ENCODE assay signal across 13 mouse cellular contexts in genomic region chr10:91137400-91137799, GRCm38 (mm10). TPM values are rescaled to one million over a fixed set of nuclear protein-coding genes. Genes with fewer than 3 reads are reported as not detected.
A peak's percentile ranks its signal among the peaks of the same experiment; 100 is the strongest.
DNase-seq lines count a peak whose midpoint lies in the region; ATAC-seq and TF ChIP-seq lines count a peak whose summit lies in the region.
"Had no signal": no experiment of that assay in that cellular context is flagged by ENCODE, and none has a peak within 500 bp of the region (broad histone marks: within the 10 kb centered on the region; RNA-seq: fewer than 3 reads in every experiment).

No protein-coding gene starts in this region.

- H3K9me3 ChIP-seq in liver, embryonic 14.5 days (ENCODE audit: control insufficient read depth, low read length): no peaks in the 10 kb centered on the region
- no peaks in the 10 kb centered on the region for H3K9me3 ChIP-seq in MEL (replicated peaks; ENCODE audit: insufficient read depth, low read length)
- H3K9me3 ChIP-seq: forebrain, embryonic 13.5 days had no signal

- ATAC-seq in liver, embryonic 14.5 days (ENCODE audit: insufficient read depth): peak; percentile 34; the same call in 1 of the 2 replicates
- ATAC-seq in granulocyte monocyte progenitor cell, adult 5-6 weeks (replicated peaks; ENCODE audit: poor library complexity, severe bottlenecking): peak; percentile 78
- ATAC-seq: forebrain, embryonic 13.5 days; Patski had no signal

- H3K79me2 ChIP-seq in MEL (ENCODE audit: control insufficient read depth, insufficient read depth, low read length, poor library complexity): no peaks in the 10 kb centered on the region; the same call in 1 of the 2 replicates

- DNase-seq in liver, embryonic 14.5 days (ENCODE audit: low read depth in 3 of 3, low spot score in 3 of 3): no peak
- DNase-seq in liver (no peak), MEL (ENCODE audit: low read depth, low spot score) (no peak)
- peak; percentile 67 for DNase-seq in splenic B cell, adult 2 months (ENCODE audit: low read depth, low spot score)
- no peak for DNase-seq in testis, postnatal 14 days (ENCODE audit: low spot score)
- DNase-seq in urinary bladder, postnatal 4 days (ENCODE audit: low spot score in 2 of 2): no peak
- DNase-seq: adrenal gland, adult 8-10 months; cerebellum, adult 11-12 months; midbrain, embryonic 14.5 days; right cerebral cortex, postnatal 14 days had no signal

- no peaks in the 10 kb centered on the region for H3K36me3 ChIP-seq in liver, embryonic 14.5 days (replicated peaks; ENCODE audit: control insufficient read depth, insufficient read depth, low read depth)
- peaks cover 0 to 4% of the 10 kb centered on the region in 2 experiments; a peak in 1 of 4 replicates for H3K36me3 ChIP-seq in MEL (ENCODE audit: control insufficient read depth in 1 of 2, insufficient read depth in 2 of 2, low read length in 2 of 2)
- no peaks in the 10 kb centered on the region for H3K36me3 ChIP-seq in splenic B cell, adult 2 months (ENCODE audit: control insufficient read depth, insufficient read depth, low read length, poor library complexity, severe bottlenecking)

- H3K27me3 ChIP-seq in liver, embryonic 14.5 days (ENCODE audit: control insufficient read depth, insufficient read depth, low read length): no peaks in the 10 kb centered on the region
- no peaks in the 10 kb centered on the region for H3K27me3 ChIP-seq in MEL (ENCODE audit: control insufficient read depth in 1 of 2, insufficient read depth in 2 of 2, low read length in 2 of 2)
- H3K27me3 ChIP-seq in splenic B cell, adult 2 months (ENCODE audit: control insufficient read depth, insufficient read depth, low read length, poor library complexity, severe bottlenecking): no peaks in the 10 kb centered on the region
- H3K27me3 ChIP-seq: forebrain, embryonic 13.5 days; Patski had no signal

- H3K27ac ChIP-seq in liver, embryonic 14.5 days: no peak overlapping the region
- peak overlapping the region; percentile 22; the same call in 1 of the 2 replicates for H3K27ac ChIP-seq in MEL (ENCODE audit: control insufficient read depth, low read depth, low read length)
- H3K27ac ChIP-seq: forebrain, embryonic 13.5 days had no signal

- 72% methylated on average over 9 of the region's 9 CpGs for WGBS in liver, embryonic 14.5 days (ENCODE audit: insufficient replicate concordance)

- no peak for TF ChIP-seq CTCF in liver, embryonic 14.5 days (IDR thresholded peaks at IDR 0.05; ENCODE audit: low read depth)
- no peak for TF ChIP-seq CTCF in MEL (IDR thresholded peaks at IDR 0.05 in 2 of 3, conservative IDR thresholded peaks at IDR 0.05 in 1 of 3; ENCODE audit: control insufficient read depth in 1 of 3, insufficient read depth in 1 of 3, low read depth in 2 of 3, low read length in 3 of 3, poor library complexity in 1 of 3, severe bottlenecking in 1 of 3)

- H3K4me2 ChIP-seq in liver, embryonic 14.5 days (ENCODE audit: low read depth): no peak overlapping the region
- H3K4me2 ChIP-seq: forebrain, embryonic 13.5 days had no signal

- no peak overlapping the region for H3K9ac ChIP-seq in liver, embryonic 14.5 days (replicated peaks)
- no peak overlapping the region for H3K9ac ChIP-seq in MEL (ENCODE audit: control insufficient read depth, low read depth, low read length, poor library complexity, severe bottlenecking)
- H3K9ac ChIP-seq: forebrain, embryonic 13.5 days had no signal

- TF ChIP-seq RAD21 in MEL (IDR thresholded peaks at IDR 0.05; ENCODE audit: low read depth, low read length): no peak

- no peak for TF ChIP-seq POLR2A in MEL (IDR thresholded peaks at IDR 0.05; ENCODE audit: control insufficient read depth in 1 of 2, insufficient read depth in 1 of 2, low read depth in 1 of 2, low read length in 2 of 2, poor library complexity in 1 of 2)

- H3K4me3 ChIP-seq in liver, embryonic 14.5 days (ENCODE audit: insufficient read depth in 1 of 2, low read depth in 2 of 2, low read length in 2 of 2): no peak overlapping the region
- no peak overlapping the region for H3K4me3 ChIP-seq in MEL (ENCODE audit: control insufficient read depth in 1 of 2, insufficient read depth in 1 of 2, low read depth in 2 of 2, low read length in 2 of 2)
- H3K4me3 ChIP-seq: forebrain, embryonic 13.5 days had no signal

- peaks cover 5 to 13% of the 10 kb centered on the region in 2 experiments; a peak in 2 of 4 replicates for H3K4me1 ChIP-seq in liver, embryonic 14.5 days (replicated peaks; ENCODE audit: control insufficient read depth in 2 of 2, insufficient read depth in 2 of 2, low read length in 1 of 2)
- H3K4me1 ChIP-seq in MEL (ENCODE audit: control insufficient read depth in 1 of 2, insufficient read depth in 2 of 2, low read length in 2 of 2): peaks cover 0 to 7% of the 10 kb centered on the region in 2 experiments; a peak in 1 of 4 replicates

- TF ChIP-seq EP300 in liver, embryonic 14.5 days (IDR thresholded peaks at IDR 0.05; ENCODE audit: low read depth): no peak
- TF ChIP-seq EP300 in MEL (IDR thresholded peaks at IDR 0.05; ENCODE audit: low read depth in 1 of 2, low read length in 2 of 2): no peak

TF ChIP-seq in MEL, 35 proteins besides CTCF, POLR2A, EP300 and RAD21:
- no peak for TF ChIP-seq MAX (IDR thresholded peaks at IDR 0.05; ENCODE audit: low read length)
- TF ChIP-seq UBTF (IDR thresholded peaks at IDR 0.05; ENCODE audit: borderline replicate concordance, insufficient read depth, low read depth, low read length): no peak
- TF ChIP-seq ZC3H11A (IDR thresholded peaks at IDR 0.05; ENCODE audit: low read depth, low read length): no peak
- no peak for TF ChIP-seq MXI1 (IDR thresholded peaks at IDR 0.05; ENCODE audit: low read depth, low read length)
- TF ChIP-seq GABPA (IDR thresholded peaks at IDR 0.05; ENCODE audit: low read depth, low read length): no peak
- no peak for TF ChIP-seq ELF1 (IDR thresholded peaks at IDR 0.05; ENCODE audit: low read depth, low read length)
- no peak for TF ChIP-seq SIN3A (IDR thresholded peaks at IDR 0.05; ENCODE audit: low read length)
- no peak for TF ChIP-seq HCFC1 (IDR thresholded peaks at IDR 0.05; ENCODE audit: low read depth, low read length)
- no peak for TF ChIP-seq MYC (IDR thresholded peaks at IDR 0.05; ENCODE audit: low read depth, low read length)
- no peak for TF ChIP-seq SMC3 (IDR thresholded peaks at IDR 0.05; ENCODE audit: low read depth, low read length)
- no peak for TF ChIP-seq ETS1 (IDR thresholded peaks at IDR 0.05; ENCODE audit: low read depth, low read length)

RNA-seq across cellular contexts. Expression of gene Slc25a3, which starts 13.5 kb away (rescaled TPM):
- 121 and 190 TPM in 2 replicates for polyA plus RNA-seq in liver, embryonic 14.5 days (2012; rRNA removed)
- polyA plus RNA-seq in liver, embryonic 14.5 days (2014; fragmentation: Nextera tagmentation; extraction: Ambion mirVana): 207 and 223 TPM in 2 replicates
- 497 and 556 TPM in 2 replicates for total RNA-seq in MEL (2012; rRNA removed)
- 100 to 1,000 TPM; 368 to 868 TPM for polyA plus RNA-seq in MEL (2012; ENCODE audit: insufficient read depth in 1 of 2, insufficient read length in 2 of 2, low read depth in 1 of 2, low replicate concordance in 2 of 2, missing spikeins in 1 of 2)
- total RNA-seq in granulocyte monocyte progenitor cell, adult 5-6 weeks (2014; fragmentation: Nextera tagmentation): 534 and 562 TPM in 2 replicates
- 175 and 228 TPM in 2 replicates for total RNA-seq in granulocyte monocyte progenitor cell, adult 5-6 weeks (2017)

RNA-seq across cellular contexts. Expression of gene Tmpo, which starts 43.7 kb away (rescaled TPM):
- polyA plus RNA-seq in liver, embryonic 14.5 days (2012; rRNA removed): 79.8 and 111 TPM in 2 replicates
- polyA plus RNA-seq in liver, embryonic 14.5 days (2014; fragmentation: Nextera tagmentation; extraction: Ambion mirVana): 116 and 130 TPM in 2 replicates
- 211 and 225 TPM in 2 replicates for total RNA-seq in MEL (2012; rRNA removed)
- 100 to 1,000 TPM; 215 to 219 TPM for polyA plus RNA-seq in MEL (2012; ENCODE audit: insufficient read depth in 1 of 2, insufficient read length in 2 of 2, low read depth in 1 of 2, low replicate concordance in 2 of 2, missing spikeins in 1 of 2)
- 186 and 211 TPM in 2 replicates for total RNA-seq in granulocyte monocyte progenitor cell, adult 5-6 weeks (2014; fragmentation: Nextera tagmentation)
- 339 and 445 TPM in 2 replicates for total RNA-seq in granulocyte monocyte progenitor cell, adult 5-6 weeks (2017)

RNA-seq across cellular contexts. Expression of gene Ikbip, which starts 54.7 kb away (rescaled TPM):
- polyA plus RNA-seq in liver, embryonic 14.5 days (2012; rRNA removed): 1.9 and 4.0 TPM in 2 replicates
- polyA plus RNA-seq in liver, embryonic 14.5 days (2014; fragmentation: Nextera tagmentation; extraction: Ambion mirVana): 7.3 and 7.9 TPM in 2 replicates
- total RNA-seq in MEL (2012; rRNA removed): 11.0 and 12.3 TPM in 2 replicates
- 1 to 10 TPM in 1 of 2 experiments, not detected in 1; 9.9 TPM for polyA plus RNA-seq in MEL (2012; ENCODE audit: insufficient read depth in 1 of 2, insufficient read length in 2 of 2, low read depth in 1 of 2, low replicate concordance in 2 of 2, missing spikeins in 1 of 2)
- total RNA-seq in granulocyte monocyte progenitor cell, adult 5-6 weeks (2014; fragmentation: Nextera tagmentation): 14.1 and 18.8 TPM in 2 replicates
- 29.7 and 35.7 TPM in 2 replicates for total RNA-seq in granulocyte monocyte progenitor cell, adult 5-6 weeks (2017)

RNA-seq across cellular contexts. Expression of gene Apaf1, which starts 54.8 kb away (rescaled TPM):
- 4.3 and 7.2 TPM in 2 replicates for polyA plus RNA-seq in liver, embryonic 14.5 days (2012; rRNA removed)
- 8.2 and 9.1 TPM in 2 replicates for polyA plus RNA-seq in liver, embryonic 14.5 days (2014; fragmentation: Nextera tagmentation; extraction: Ambion mirVana)
- total RNA-seq in MEL (2012; rRNA removed): 12.8 and 16.7 TPM in 2 replicates
- 10 to 100 TPM in 1 of 2 experiments, not detected in 1; 14.3 TPM for polyA plus RNA-seq in MEL (2012; ENCODE audit: insufficient read depth in 1 of 2, insufficient read length in 2 of 2, low read depth in 1 of 2, low replicate concordance in 2 of 2, missing spikeins in 1 of 2)
- total RNA-seq in granulocyte monocyte progenitor cell, adult 5-6 weeks (2014; fragmentation: Nextera tagmentation): 63.4 and 87.2 TPM in 2 replicates
- total RNA-seq in granulocyte monocyte progenitor cell, adult 5-6 weeks (2017): 29.6 and 36.4 TPM in 2 replicates
